9 mouse cellular contexts compared by ENCODE assay signal in the genomic region with DNA sequence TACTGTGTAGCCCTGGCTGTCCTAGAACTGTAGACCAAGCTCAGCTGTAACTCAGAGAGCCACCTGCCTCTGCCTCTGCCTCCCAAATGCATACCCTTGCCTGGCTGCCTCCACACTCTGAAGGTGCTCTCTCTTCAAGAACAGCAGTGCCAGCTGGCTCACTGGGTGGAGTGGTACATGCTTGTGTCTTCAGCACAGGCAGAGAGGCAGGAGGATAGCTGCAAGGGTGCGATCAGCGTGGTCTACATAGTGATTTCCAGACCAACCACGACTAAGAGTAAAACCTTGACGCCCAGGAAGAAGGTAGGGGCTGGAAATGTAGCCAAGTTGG. TPM values are rescaled to one million over a fixed set of nuclear protein-coding genes. Genes with fewer than 3 reads are reported as not detected.
A peak's percentile ranks its signal among the peaks of the same experiment; 100 is the strongest.
DNase-seq lines count a peak whose midpoint lies in the region; ATAC-seq and TF ChIP-seq lines count a peak whose summit lies in the region.
"Had no signal": no experiment of that assay in that cellular context is flagged by ENCODE, and none has a peak within 500 bp of the region (broad histone marks: within the 10 kb centered on the region; RNA-seq: fewer than 3 reads in every experiment).

No protein-coding gene starts in this region.

- no peak for TF ChIP-seq CTCF in liver, adult 2 months (IDR thresholded peaks at IDR 0.05; ENCODE audit: low read depth, low read length)

- H3K27me3 ChIP-seq in erythroblast, embryonic 14.5 days (ENCODE audit: control insufficient read depth), result no peaks in the 10 kb centered on the region
- H3K27me3 ChIP-seq in liver, adult 2 months (ENCODE audit: control insufficient read depth, insufficient read depth, low read length), result no peaks in the 10 kb centered on the region
- no peaks in the 10 kb centered on the region for H3K27me3 ChIP-seq in embryonic facial prominence, embryonic 13.5 days
- no peaks in the 10 kb centered on the region for H3K27me3 ChIP-seq in liver, embryonic 16.5 days (ENCODE audit: control insufficient read depth, insufficient read depth, low read depth, low read length)

- 82% methylated on average over 4 of the region's 4 CpGs for WGBS in liver, adult 2 months
- WGBS in embryonic facial prominence, embryonic 13.5 days, result 83% methylated on average over 4 of the region's 4 CpGs
- WGBS in liver, embryonic 16.5 days (ENCODE audit: insufficient replicate concordance), result 22% methylated on average over 4 of the region's 4 CpGs

- H3K27ac ChIP-seq in liver, adult 2 months (replicated peaks; ENCODE audit: insufficient read depth, low read depth, low read length), result peak overlapping the region; percentile 43
- peak overlapping the region; percentile 73; the same call in 1 of the 2 replicates for H3K27ac ChIP-seq in embryonic facial prominence, embryonic 13.5 days
- H3K27ac ChIP-seq in liver, embryonic 16.5 days (ENCODE audit: low read length), result peak overlapping the region; percentile 94

- no peak for ATAC-seq in erythroblast, adult 5-6 weeks (replicated peaks; ENCODE audit: low FRiP score, poor library complexity, severe bottlenecking)
- ATAC-seq in embryonic facial prominence, embryonic 13.5 days (ENCODE audit: insufficient number of reproducible peaks, insufficient read depth, low FRiP score, low TSS enrichment, low read depth), result no peak
- ATAC-seq in liver, embryonic 16.5 days (ENCODE audit: low read depth), result peak; percentile 18
- ATAC-seq: forebrain, embryonic 14.5 days had no signal

- H3K4me2 ChIP-seq in embryonic facial prominence, embryonic 13.5 days, result no peak overlapping the region
- peak overlapping the region; percentile 71 for H3K4me2 ChIP-seq in liver, embryonic 16.5 days (ENCODE audit: low read depth, low read length)

- DNase-seq in liver, adult 2 months (ENCODE audit: extremely low read depth, low read depth, low spot score), result no peak
- DNase-seq in liver, result no peak
- no peak for DNase-seq in T-cell, adult 2 months (ENCODE audit: low spot score)
- no peak for DNase-seq in ovary, adult 18-20 months (ENCODE audit: low spot score)

- no peak for TF ChIP-seq POLR2A in liver, adult 2 months (IDR thresholded peaks at IDR 0.05; ENCODE audit: extremely low read depth, insufficient read depth, low read length)

- no peaks in the 10 kb centered on the region for H3K79me2 ChIP-seq in liver, adult 2 months (ENCODE audit: control insufficient read depth, insufficient read depth, low read length)

- no peak overlapping the region for H3K9ac ChIP-seq in liver, adult 2 months (ENCODE audit: low read depth, low read length)
- H3K9ac ChIP-seq in embryonic facial prominence, embryonic 13.5 days, result 0 out of 2 replicates have a peak overlapping the region, but pooled peaks have one; percentile 16
- peak overlapping the region; percentile 43 for H3K9ac ChIP-seq in liver, embryonic 16.5 days (ENCODE audit: low read depth, low read length)

- H3K9me3 ChIP-seq in erythroblast, embryonic 14.5 days (ENCODE audit: control insufficient read depth, low read length), result no peaks in the 10 kb centered on the region; the same call in 1 of the 2 replicates
- H3K9me3 ChIP-seq in embryonic facial prominence, embryonic 13.5 days, result no peaks in the 10 kb centered on the region
- no peaks in the 10 kb centered on the region for H3K9me3 ChIP-seq in liver, embryonic 16.5 days (replicated peaks; ENCODE audit: control insufficient read depth, low read length)

- H3K36me3 ChIP-seq in erythroblast, embryonic 14.5 days (ENCODE audit: control insufficient read depth), result peaks cover 25% of the 10 kb centered on the region
- peaks cover 4% of the 10 kb centered on the region; the same call in 1 of the 2 replicates for H3K36me3 ChIP-seq in liver, adult 2 months (ENCODE audit: control insufficient read depth, insufficient read depth, low read length)
- peaks cover 65% of the 10 kb centered on the region for H3K36me3 ChIP-seq in embryonic facial prominence, embryonic 13.5 days
- peaks cover 17% of the 10 kb centered on the region for H3K36me3 ChIP-seq in liver, embryonic 16.5 days (ENCODE audit: control insufficient read depth, insufficient read depth)

- H3K4me1 ChIP-seq in erythroblast, embryonic 14.5 days (ENCODE audit: control insufficient read depth), result peaks cover 47% of the 10 kb centered on the region
- H3K4me1 ChIP-seq in liver, adult 2 months (ENCODE audit: control insufficient read depth, insufficient read depth, low read length), result peaks cover 20% of the 10 kb centered on the region
- peaks cover 67% of the 10 kb centered on the region for H3K4me1 ChIP-seq in embryonic facial prominence, embryonic 13.5 days
- H3K4me1 ChIP-seq in liver, embryonic 16.5 days (ENCODE audit: control insufficient read depth, low read depth, low read length), result peaks cover 50% of the 10 kb centered on the region

- H3K4me3 ChIP-seq in erythroblast, embryonic 14.5 days (replicated peaks), result peak overlapping the region; percentile 55
- H3K4me3 ChIP-seq in liver, adult 2 months (ENCODE audit: insufficient read depth, low read depth, low read length), result no peak overlapping the region
- H3K4me3 ChIP-seq in embryonic facial prominence, embryonic 13.5 days, result no peak overlapping the region
- H3K4me3 ChIP-seq in liver, embryonic 16.5 days (ENCODE audit: low read depth, low read length), result peak overlapping the region; percentile 42

RNA-seq across cellular contexts. Expression of gene Ahdc1, which starts 47.0 kb away (rescaled TPM):
- polyA plus RNA-seq in erythroblast, embryonic 14.5 days (2012), result 0.08 TPM in 2 replicates
- total RNA-seq in erythroblast, adult 5-6 weeks (2015; ENCODE audit: low replicate concordance), result 1.2 and 10.2 TPM in 2 replicates
- 0.17 and 4.2 TPM in 2 replicates for total RNA-seq in erythroblast, adult 5-6 weeks (2017; ENCODE audit: low replicate concordance)
- total RNA-seq in liver, adult 2 months (2014; rRNA removed), result 2.4 and 4.1 TPM in 2 replicates
- 8.7 and 8.8 TPM in 2 replicates for polyA plus RNA-seq in liver, adult 2 months (2012; rRNA removed)
- polyA plus RNA-seq in embryonic facial prominence, embryonic 13.5 days (2015; fragmentation: Nextera tagmentation; extraction: Ambion mirVana), result 12.8 and 14.3 TPM in 2 replicates
- 0.70 and 1.6 TPM in 2 replicates for polyA plus RNA-seq in liver, embryonic 16.5 days (2015; fragmentation: Nextera tagmentation; extraction: Ambion mirVana)

Comparison
In these comparisons a context has a peak if more than half of its experiments do, and no peak if none do; other contexts are left out.
1. H3K4me3 ChIP-seq: peak in erythroblast, embryonic 14.5 days (single experiment) and liver, embryonic 16.5 days (single experiment); none in liver, adult 2 months (single experiment) and embryonic facial prominence, embryonic 13.5 days (single experiment).
2. H3K27ac ChIP-seq: peak in every context shown above with its lines; median percentile 94 in liver, embryonic 16.5 days; 73 in embryonic facial prominence, embryonic 13.5 days; 43 in liver, adult 2 months.